Mouse (Mus musculus): ENCODE data around the gene Plk3. TPM values are rescaled to one million over a fixed set of nuclear protein-coding genes. Genes with fewer than 3 reads are reported as not detected.
"Not testable (repeated sequence)": the region's sequence is repeated elsewhere in the genome, so short reads cannot be mapped to it uniquely, and the experiment has no call there.

Plk3 gene
- 10 to 100 TPM; 16.3 to 16.9 TPM for total RNA-seq (2021)
- long read RNA-seq, transcript Plk3-201 (15 exons, 2,378 nt), result major isoform, 13 of 23 reads
- long read RNA-seq, partial matches to known transcripts, result 9 of 23 reads
- long read RNA-seq, other reads (novel, unspliced or antisense), result 1 of 23 reads

GRCm38 (mm10) chr4:117133817-117134600 is at the start of gene Plk3:
Gene Plk3 (minus strand): TSS chr4:117133963.
- DNase-seq (ENCODE audit: low spot score in 2 of 2), result peak; percentile 98 to 99

GRCm38 (mm10) chr4:117182759-117183096 is 49.0 kb upstream of the Plk3 start:
- DNase-seq (ENCODE audit: low spot score in 2 of 2), result not testable (repeated sequence)

GRCm38 (mm10) chr4:117181863-117182758 is 48.3 kb upstream of the Plk3 start, which contains the start of gene Kif2c:
Gene Kif2c (minus strand): TSS chr4:117182639.
- DNase-seq (ENCODE audit: low spot score in 2 of 2), result peak; percentile 94

GRCm38 (mm10) chr4:117169936-117170335 is 36.2 kb upstream of the Plk3 start:
- DNase-seq (ENCODE audit: low spot score in 2 of 2), result no peak

DNA sequence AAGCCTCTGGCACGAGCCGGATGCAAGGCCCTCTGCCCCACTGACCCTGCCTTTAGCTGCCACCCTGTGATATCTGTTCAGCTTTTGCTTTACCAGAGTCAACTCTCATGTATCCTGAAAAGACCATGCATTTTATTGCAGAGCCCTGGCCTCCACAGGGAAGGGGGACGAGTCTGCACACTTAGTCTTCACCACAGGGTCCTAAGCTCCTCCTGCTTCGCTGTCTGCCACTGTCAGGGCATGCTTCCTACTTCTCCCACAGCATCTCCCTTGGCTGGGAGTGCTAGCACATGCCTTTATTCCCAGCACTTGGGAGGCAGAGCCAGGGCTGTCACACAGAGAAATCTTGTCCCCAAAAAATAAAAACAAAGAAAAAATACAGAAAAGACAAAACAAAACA is 27.4 kb upstream of the Plk3 start:
- no peak for DNase-seq (ENCODE audit: low spot score in 2 of 2)

DNA sequence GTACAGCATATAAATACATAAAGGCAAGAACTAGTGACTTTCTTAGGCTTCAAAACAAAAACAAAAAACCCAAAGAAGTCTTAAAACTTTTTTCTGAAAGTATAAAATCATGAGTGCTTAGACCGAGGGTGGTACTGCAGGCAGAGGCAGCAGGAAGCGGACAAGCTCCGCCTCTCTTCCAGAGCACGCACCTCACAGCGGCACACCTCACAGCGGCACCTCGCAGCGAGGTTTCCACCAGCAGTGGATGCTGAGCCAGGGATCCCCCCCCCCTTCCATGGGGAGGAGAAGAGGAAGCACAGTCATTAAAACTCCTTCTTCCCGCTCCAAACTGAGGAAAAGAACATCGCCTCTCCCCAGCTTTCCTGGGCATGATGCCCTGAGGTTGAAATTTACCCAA is 25.9 kb upstream of the Plk3 start:
- DNase-seq (ENCODE audit: low spot score in 2 of 2), result no peak

- no peak for DNase-seq (ENCODE audit: low spot score in 2 of 2)
Measured at GRCm38 (mm10) chr4:117156372-117156771, 22.6 kb upstream of the Plk3 start.

GRCm38 (mm10) chr4:117155792-117156355 is 22.1 kb upstream of the Plk3 start, which contains the start of gene Rps8:
Gene Rps8 (minus strand): TSS chr4:117156243.
- peak; percentile 80 to 85 for DNase-seq (ENCODE audit: low spot score in 2 of 2)

DNA sequence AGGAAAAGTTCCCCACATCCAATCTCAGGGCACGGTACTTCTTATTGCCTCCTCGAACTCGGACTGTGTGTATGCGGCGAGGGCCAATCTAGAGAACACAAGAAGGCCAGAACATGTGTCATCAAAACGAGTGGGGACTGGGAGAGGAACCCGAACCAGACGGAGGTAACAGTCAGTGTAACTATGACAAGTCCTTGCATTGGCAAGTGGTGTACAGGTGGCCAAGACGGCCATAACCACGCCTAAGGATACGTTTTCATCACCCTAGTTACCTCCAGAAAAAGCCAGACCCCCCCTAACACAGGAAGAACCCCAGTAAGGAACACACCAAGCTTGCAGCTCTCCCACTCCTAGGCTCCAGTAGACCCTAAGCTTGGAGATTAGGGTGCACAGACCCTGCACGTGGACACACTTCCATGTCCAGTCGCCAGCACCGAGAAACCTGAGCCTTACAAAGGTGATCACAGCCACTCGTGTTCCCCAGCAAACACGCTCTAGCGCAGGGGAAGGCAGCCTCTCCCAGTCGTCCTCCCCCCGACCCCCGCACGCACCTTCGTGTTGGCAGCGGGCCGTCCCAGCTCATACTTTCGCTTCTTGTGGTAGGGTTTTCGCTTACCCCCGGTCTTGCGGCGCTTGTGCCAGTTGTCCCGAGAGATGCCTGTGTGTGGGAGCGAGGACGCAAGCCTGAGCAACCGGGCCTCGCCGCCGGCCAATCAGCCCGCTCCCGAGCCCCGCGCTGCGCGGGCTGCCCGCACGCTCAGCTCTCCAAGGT is 21.4 kb upstream of the Plk3 start:
- DNase-seq (ENCODE audit: low spot score in 2 of 2), result no peak

DNA sequence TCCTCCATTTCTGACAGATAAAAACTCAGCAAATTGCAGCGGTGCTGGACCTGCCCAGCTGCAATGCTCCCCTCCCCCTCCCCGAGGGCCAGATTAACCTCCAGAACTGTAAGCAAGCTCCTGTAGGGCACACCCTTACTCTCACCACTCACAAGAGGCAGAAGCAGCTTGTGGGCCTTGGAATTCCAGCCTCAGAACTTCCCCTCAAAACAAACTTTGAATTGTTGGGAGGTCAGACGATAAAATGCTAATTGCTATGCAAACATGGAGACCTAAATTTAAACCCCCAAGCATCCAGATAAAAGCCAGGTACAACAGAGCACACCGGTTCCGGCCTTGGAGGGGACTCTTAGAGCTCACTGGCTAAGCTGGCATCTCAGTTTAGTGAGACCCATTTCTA is 19.0 kb upstream of the Plk3 start:
- DNase-seq (ENCODE audit: low spot score in 2 of 2), result no peak

DNA sequence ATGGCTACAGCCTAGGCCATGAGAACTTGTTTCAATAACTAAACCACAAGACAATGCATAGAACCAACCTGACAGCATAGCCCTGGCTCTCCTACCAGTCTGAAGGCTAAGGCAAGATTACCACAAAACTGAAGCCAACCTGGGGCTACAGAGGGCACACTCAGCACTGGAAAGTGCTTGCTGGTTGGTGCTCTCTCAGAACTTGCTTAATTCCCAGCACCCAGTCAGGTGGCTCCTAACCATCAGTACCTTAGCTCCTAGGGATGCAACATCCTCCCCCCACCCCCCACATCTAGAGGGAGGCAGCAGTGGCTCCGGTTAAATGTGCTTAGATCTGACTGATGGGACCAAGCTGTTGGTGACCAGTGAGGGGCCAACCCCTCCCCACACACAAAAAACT is 17.7 kb upstream of the Plk3 start:
- no peak for DNase-seq (ENCODE audit: low spot score in 2 of 2)

DNA sequence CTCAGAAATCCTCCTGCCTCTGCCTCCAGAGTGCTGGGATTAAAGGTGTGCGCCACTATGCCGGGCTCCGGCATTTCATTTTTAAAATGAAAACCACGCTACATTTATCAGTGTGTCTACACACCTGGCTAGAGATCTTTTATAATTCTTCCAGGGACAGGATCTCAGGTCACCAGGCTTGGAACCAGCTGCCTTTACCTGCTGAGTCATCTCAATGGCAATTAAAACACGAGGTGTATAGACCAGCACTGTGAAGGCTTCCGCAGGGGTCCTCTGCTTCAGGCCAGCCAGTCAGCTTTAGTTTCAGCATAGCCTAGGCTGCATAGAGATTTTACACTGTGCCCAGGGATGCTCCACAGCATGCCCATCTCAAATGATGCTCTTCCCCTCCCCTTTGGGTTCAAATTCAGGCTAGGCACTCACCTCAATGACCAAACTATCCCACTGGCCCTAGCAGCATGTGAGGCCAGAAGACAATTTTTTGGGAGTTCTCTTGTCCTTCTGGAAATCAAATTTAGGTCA is 16.5 kb upstream of the Plk3 start:
- no peak for DNase-seq (ENCODE audit: low spot score in 2 of 2)

- no peak for DNase-seq (ENCODE audit: low spot score in 2 of 2)
Measured at GRCm38 (mm10) chr4:117149291-117150211, 15.8 kb upstream of the Plk3 start.

DNA sequence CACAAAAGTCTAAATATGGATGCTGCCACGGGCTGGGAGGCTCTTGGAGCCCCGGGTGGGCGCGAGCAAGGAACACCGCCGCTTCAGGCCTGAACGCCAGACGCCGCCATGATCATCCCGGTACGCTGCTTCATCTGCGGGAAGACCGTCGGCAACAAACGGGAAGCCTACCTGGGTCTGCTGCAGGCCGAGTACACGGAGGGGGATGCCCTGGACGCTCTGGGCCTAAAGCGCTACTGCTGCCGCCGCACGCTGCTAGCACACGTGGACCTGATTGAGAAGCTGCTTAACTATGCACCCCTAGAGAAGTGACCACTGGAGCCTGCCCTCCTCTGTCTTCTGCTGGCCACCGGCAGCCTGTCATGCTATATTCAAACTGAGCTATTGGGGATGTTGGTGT is 15.1 kb upstream of the Plk3 start:
- no peak for DNase-seq (ENCODE audit: low spot score in 2 of 2)

DNA sequence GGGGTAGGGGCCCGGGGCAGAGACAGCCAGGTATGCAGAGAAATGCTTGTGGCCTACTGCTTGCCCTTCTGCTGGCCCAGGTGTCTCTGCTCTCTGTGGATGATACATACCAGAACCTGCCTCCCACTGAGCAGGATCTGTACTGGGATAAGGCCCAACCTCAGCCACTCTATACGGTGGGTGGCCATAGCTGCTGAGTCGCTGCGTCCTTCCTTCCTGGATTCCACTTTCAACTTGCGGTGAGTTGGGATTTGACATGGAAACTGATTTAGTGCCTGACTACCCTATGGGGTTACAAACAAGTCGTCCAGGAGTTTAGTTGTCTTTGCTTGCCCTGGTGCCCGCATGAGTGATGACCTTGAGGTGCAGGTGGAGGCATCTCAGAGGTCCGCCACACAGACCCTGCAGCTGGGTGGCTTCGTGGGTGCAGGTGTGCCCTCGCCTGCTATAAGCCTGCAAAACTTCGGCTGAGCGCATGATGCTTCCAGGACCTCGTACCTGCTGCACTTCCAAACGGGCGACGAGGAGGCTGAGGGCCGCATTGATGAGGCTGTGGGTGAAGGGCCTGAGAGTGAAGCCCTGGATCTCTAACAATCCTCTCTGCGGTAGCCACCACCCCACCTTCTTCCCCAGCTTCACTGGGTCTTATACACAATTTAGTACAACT is 14.4 kb upstream of the Plk3 start:
- DNase-seq (ENCODE audit: low spot score in 2 of 2), result no peak

GRCm38 (mm10) chr4:117146176-117146575 is 12.4 kb upstream of the Plk3 start:
- peak; percentile 84 for DNase-seq (ENCODE audit: low spot score in 2 of 2)

- DNase-seq (ENCODE audit: low spot score in 2 of 2), result no peak
Measured at GRCm38 (mm10) chr4:117145248-117145647, 11.5 kb upstream of the Plk3 start.

DNA sequence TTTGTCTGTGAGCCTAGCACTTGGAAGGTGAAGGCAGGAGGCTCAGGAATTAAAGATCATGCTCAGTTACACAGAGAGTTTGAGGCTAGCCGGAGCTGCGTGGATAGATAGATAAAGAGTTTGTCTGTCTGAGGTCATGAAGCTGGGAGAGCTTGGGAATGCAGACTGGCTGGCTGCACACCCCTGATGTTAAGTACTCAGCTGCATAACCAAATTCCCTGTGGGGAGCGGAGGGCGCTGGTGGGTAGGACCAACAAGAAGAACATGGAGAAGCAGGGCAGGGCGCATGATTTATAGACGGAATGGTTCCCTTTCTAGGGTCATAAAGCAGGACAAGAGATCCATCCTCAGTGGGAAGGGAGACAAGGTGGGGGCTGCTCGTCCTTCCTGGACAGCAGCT is 9.3 kb upstream of the Plk3 start:
- DNase-seq (ENCODE audit: low spot score in 2 of 2), result no peak

- DNase-seq (ENCODE audit: low spot score in 2 of 2), result no peak
Measured at GRCm38 (mm10) chr4:117140613-117141012, 6.8 kb upstream of the Plk3 start.
